Mouse (Mus musculus) liver, embryonic 14.5 days (tissue): ENCODE measurements at regions not wholly inside any gene's neighbourhood (a gene's known extent, or its start where the extent isn't known, plus 50 kb on each side); places are given as distances from the start of the nearest gene placed in this dataset.

Experiments used
- ATAC-seq: fragments of 200-750 bp; cut with Nextera tagmentation; 2 replicates; pipeline ENCODE4 v1.8.0; 2017; ENCODE audit warnings: moderate number of reproducible peaks, mild to moderate bottlenecking, moderate library complexity; ENCODE audit not compliant: insufficient read depth
- DNase-seq, 3 experiments: peaks; one replicate each; pipeline ENCODE4 v3.0.0-alpha.2; 2012 to 2013; ENCODE audit warnings: low read depth in 3 of 3, low spot score in 3 of 3
- H3K27ac ChIP-seq: fragments of 300-500 bp; sonication (generic); 2 replicates; pipeline ENCODE4 v1.5.1; 2014; ENCODE audit warnings: moderate library complexity, mild to moderate bottlenecking, control low read depth, inconsistent platforms
- H3K27me3 ChIP-seq: fragments of 300-500 bp; sonication (generic); 2 replicates; pipeline ENCODE4 v1.6.1; 2014; ENCODE audit warnings: mild to moderate bottlenecking, low read length, moderate library complexity; ENCODE audit not compliant: control insufficient read depth, insufficient read depth
- H3K36me3 ChIP-seq: fragments of 300-500 bp; sonication (generic); replicated peaks from 2 replicates; pipeline ENCODE4 v1.6.1; 2014; ENCODE audit warnings: low read depth; ENCODE audit not compliant: control insufficient read depth, insufficient read depth
- H3K4me1 ChIP-seq, 2 experiments: fragments of 200-500 bp in 1 of 2; fragments of 300-500 bp in 1 of 2; sonication (generic) in 1 of 2; replicated peaks; 2 replicates each; pipeline ENCODE4 v1.6.1; 2012 to 2014; ENCODE audit warnings: antibody characterized with exemption in 1 of 2, inconsistent platforms in 1 of 2, low read length in 1 of 2; ENCODE audit not compliant: control insufficient read depth in 2 of 2, insufficient read depth in 2 of 2
- H3K4me2 ChIP-seq: fragments of 300-500 bp; sonication (generic); 2 replicates; pipeline ENCODE4 v1.6.1; 2014; ENCODE audit warnings: low read depth, mild to moderate bottlenecking, control low read depth, moderate library complexity
- H3K4me3 ChIP-seq, 2 experiments: fragments of 200-500 bp in 1 of 2; fragments of 300-500 bp in 1 of 2; sonication (generic) in 1 of 2; 2 replicates each; pipeline ENCODE4 v1.5.1; 2012 to 2014; ENCODE audit warnings: low read depth in 2 of 2, low read length in 2 of 2, mild to moderate bottlenecking in 2 of 2, control low read depth in 1 of 2, inconsistent platforms in 1 of 2, moderate library complexity in 1 of 2; ENCODE audit not compliant: insufficient read depth in 1 of 2
- H3K9ac ChIP-seq: fragments of 300-500 bp; sonication (generic); replicated peaks from 2 replicates; pipeline ENCODE4 v1.6.1; 2014; ENCODE audit warnings: mild to moderate bottlenecking, control low read depth, moderate library complexity
- H3K9me3 ChIP-seq: fragments of 300-500 bp; sonication (generic); 2 replicates; pipeline ENCODE4 v1.6.1; 2016; ENCODE audit warnings: low read length, mixed read lengths; ENCODE audit not compliant: control insufficient read depth
- CTCF ChIP-seq: IDR thresholded peaks from 2 replicates; pipeline ENCODE4 v1.5.1; 2016; ENCODE audit warnings: antibody characterized with exemption, low read depth, control low read depth
- EP300 ChIP-seq: IDR thresholded peaks from 2 replicates; pipeline ENCODE4 v1.6.1; 2016; ENCODE audit warnings: antibody characterized with exemption, low read depth
- WGBS: fragments of 180-500 bp; shearing (Covaris S2); extraction: QIAGEN DNeasy Blood & Tissue Kit; methylation state at CpG from one replicate; pipeline ENCODE4 v1.1.7; 2014; ENCODE audit not compliant: insufficient replicate concordance; 5-methylcytosine and 5-hydroxymethylcytosine counted together

DNA sequence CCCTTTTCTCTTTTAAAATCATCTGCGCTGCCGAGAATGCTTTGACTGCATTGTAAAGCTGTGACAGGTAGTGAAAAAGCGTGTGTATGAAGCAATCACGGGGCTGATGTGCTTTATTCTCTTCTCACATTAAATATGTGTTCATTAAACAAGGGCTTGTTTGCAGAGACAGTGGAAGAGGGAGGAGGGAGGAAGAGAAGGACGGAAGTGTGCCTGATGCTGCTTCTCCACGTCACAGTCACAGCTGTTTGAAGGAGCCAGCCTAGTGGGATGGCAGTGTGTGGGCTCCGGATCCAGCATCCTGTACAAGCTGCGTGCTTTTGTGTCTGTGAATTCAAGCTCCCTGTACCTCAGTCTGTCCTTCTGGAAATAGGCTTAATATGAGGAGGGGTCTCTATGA is 664.7 kb downstream of the Bcl11a start:
- H3K4me3 ChIP-seq: no peak overlapping the region
- no peaks in the 10 kb centered on the region for H3K36me3 ChIP-seq
- H3K4me1 ChIP-seq: no peaks in the 10 kb centered on the region
- no peaks in the 10 kb centered on the region for H3K9me3 ChIP-seq
- H3K4me2 ChIP-seq: no peak overlapping the region
- ATAC-seq: no peak
- WGBS: 46% methylated on average over 8 of the region's 8 CpGs
- H3K27ac ChIP-seq: no peak overlapping the region
- H3K27me3 ChIP-seq: no peaks in the 10 kb centered on the region
- H3K9ac ChIP-seq: no peak overlapping the region
- DNase-seq: no peak
- TF ChIP-seq CTCF: no peak
- TF ChIP-seq EP300: no peak

DNA sequence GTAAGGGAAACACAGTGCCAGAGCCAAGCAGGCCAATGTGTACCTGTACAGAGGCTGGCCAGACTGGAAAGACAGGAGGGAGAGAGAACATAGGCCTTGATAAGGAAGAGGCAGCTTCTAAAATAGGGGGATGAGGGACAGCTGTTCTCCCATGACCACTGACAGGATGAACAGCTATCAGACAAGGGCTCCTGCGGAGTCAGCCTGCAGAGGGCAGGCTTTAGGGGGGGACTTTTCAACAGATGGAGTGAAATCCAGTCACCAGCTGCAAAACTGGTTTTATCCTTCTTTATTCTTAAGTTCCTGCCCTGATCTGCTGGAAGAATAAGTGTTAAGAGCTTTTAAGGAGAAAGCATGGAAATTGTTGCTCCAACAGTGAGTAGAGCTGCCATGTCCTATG is 665.6 kb downstream of the Bcl11a start:
- Histone ChIP-seq H3K27ac (no peak overlapping the region), H3K4me2 (no peak overlapping the region), H3K9ac (no peak overlapping the region), H3K27me3 (no peaks in the 10 kb centered on the region), H3K4me3 (no peak overlapping the region), H3K4me1 (no peaks in the 10 kb centered on the region), H3K36me3 (no peaks in the 10 kb centered on the region), H3K9me3 (no peaks in the 10 kb centered on the region)
- WGBS: 30% methylated on average over 1 of the region's 1 CpGs
- no peak for DNase-seq
- ATAC-seq: no peak
- TF ChIP-seq CTCF (no peak), EP300 (no peak)

GRCm38 (mm10) chr11:24745841-24746240 is 668.0 kb downstream of the Bcl11a start:
- no peak overlapping the region for H3K27ac ChIP-seq
- ATAC-seq (no peak), DNase-seq (no peak)
- H3K9ac ChIP-seq: no peak overlapping the region
- no peaks in the 10 kb centered on the region for H3K4me1 ChIP-seq
- WGBS: 44% methylated on average over 4 of the region's 4 CpGs
- no peak for TF ChIP-seq EP300
- no peak for TF ChIP-seq CTCF
- no peak overlapping the region for H3K4me3 ChIP-seq
- no peaks in the 10 kb centered on the region for H3K36me3 ChIP-seq
- H3K27me3 ChIP-seq: no peaks in the 10 kb centered on the region
- H3K4me2 ChIP-seq: no peak overlapping the region
- H3K9me3 ChIP-seq: no peaks in the 10 kb centered on the region

DNA sequence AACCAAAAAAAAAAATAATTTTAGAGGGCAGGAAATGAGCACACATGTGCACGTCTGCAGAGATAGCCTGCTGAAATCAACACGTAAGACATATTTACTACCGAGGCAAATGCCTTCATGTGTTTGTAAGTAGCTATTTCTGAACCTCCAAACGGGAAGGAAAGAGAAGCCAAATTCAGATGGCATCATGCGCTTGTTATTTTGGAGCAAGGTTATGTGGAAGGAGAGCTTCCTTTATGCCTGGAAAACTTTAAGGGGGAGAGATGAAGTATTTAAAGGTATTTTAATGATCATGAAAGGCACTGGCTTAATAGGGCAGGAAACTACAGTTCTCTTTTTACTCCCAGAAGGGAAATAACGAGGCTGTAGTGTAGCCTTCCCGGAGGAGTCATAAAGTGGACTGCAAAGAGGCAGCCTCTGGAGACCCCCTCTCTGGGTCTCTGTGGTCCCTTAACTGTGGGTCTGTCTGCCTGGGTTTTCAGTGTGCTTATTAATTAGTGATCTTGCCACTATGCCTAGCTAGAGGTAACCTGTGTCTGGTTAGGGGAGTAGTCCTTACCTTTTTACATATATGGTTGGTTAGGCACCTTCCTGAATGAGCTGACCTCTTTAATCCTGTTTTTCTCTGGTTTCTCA is 672.4 kb downstream of the Bcl11a start:
- H3K9ac ChIP-seq: no peak overlapping the region
- H3K27ac ChIP-seq: no peak overlapping the region
- no peak overlapping the region for H3K4me3 ChIP-seq
- TF ChIP-seq EP300 (no peak), CTCF (no peak)
- 51% methylated on average over 7 of the region's 7 CpGs for WGBS
- no peaks in the 10 kb centered on the region for H3K27me3 ChIP-seq
- H3K36me3 ChIP-seq: no peaks in the 10 kb centered on the region
- ATAC-seq (no peak), DNase-seq (no peak)
- no peak overlapping the region for H3K4me2 ChIP-seq
- no peaks in the 10 kb centered on the region for H3K9me3 ChIP-seq
- no peaks in the 10 kb centered on the region for H3K4me1 ChIP-seq

DNA sequence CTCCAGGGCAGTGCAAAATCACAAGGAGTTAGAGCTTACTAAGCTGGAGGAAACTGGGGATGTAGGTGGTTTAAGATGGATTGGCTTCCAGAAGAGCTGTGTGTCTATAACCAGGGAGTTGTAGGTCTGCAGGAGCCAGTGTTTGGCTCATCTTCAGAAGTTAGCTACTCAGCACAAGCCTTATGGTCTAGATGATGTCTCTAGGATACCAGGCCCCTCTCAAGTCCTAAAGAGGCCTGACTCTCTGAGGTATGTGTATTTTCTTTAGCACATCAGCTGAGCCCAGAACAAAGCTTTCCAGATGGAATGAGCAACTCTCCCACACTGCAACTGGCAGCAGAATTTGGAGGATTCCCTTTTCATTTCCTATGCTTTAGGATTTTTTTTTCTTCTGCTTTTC is 680.3 kb downstream of the Bcl11a start:
- H3K4me3 ChIP-seq: no peak overlapping the region
- DNase-seq (no peak), ATAC-seq (no peak)
- no peaks in the 10 kb centered on the region for H3K36me3 ChIP-seq
- H3K4me2 ChIP-seq: no peak overlapping the region
- H3K9me3 ChIP-seq: no peaks in the 10 kb centered on the region
- no peak overlapping the region for H3K9ac ChIP-seq
- no peaks in the 10 kb centered on the region for H3K4me1 ChIP-seq
- TF ChIP-seq CTCF (no peak), EP300 (no peak)
- no peak overlapping the region for H3K27ac ChIP-seq
- no peaks in the 10 kb centered on the region for H3K27me3 ChIP-seq
